Mouse (Mus musculus) cerebellum, adult 2 months (tissue): ENCODE measurements around the gene Fermt2.

Experiments
- CTCF ChIP-seq: fragments of 200-500 bp; IDR thresholded peaks from 2 replicates; pipeline ENCODE4 v1.5.1; 2011; ENCODE audit warnings: low read depth, mild to moderate bottlenecking, control low read depth, low read length, moderate library complexity, borderline replicate concordance; ENCODE audit not compliant: insufficient read depth
- POLR2A ChIP-seq: fragments of 200-500 bp; IDR thresholded peaks from 2 replicates; pipeline ENCODE4 v1.6.1; 2011; ENCODE audit warnings: low read length, control low read depth, borderline replicate concordance; ENCODE audit not compliant: insufficient read depth

DNA sequence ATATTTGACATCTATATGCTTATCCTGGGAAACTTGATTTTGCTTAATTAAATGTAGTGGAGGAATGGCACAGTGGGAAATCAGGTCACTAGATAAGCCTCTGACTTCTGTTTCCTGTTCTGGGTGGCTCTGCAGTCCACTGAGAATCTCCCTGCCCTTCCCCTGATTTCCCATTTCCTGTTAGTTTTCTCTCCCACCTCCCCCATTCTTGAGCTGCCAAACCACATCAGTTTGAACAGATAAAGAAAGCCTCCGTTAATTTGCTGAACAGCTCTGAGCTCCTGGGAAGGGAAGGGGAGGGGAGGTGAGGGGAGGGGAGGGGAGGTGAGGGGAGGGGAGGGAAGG, 73.4 kb downstream of the Fermt2 start:
- TF ChIP-seq CTCF (no peak), POLR2A (no peak)
